25 mouse cellular contexts compared by ENCODE assay signal in the genomic region with DNA sequence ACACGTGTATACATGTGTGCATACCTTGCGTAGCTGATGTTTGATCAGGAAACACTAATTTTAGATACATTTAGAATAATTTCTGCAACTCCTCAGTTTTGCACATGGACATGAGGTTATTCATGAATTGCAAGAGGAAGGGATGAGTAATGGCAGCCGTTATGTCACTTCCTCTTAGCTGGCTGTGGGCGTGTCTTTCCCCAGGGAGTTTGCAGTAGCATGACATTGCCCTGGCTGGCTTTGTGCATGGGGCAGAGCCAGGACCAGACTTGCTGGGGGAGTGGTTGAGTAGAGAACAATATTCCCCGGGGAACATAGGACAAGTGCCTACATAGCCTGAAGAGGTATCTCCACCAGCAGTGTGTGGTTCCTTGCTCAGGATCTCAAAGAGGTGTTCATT.
DNase-seq lines count a peak whose midpoint lies in the region; ATAC-seq and TF ChIP-seq lines count a peak whose summit lies in the region.
"Had no signal": no experiment of that assay in that cellular context is flagged by ENCODE, and none has a peak within 500 bp of the region (broad histone marks: within the 10 kb centered on the region; RNA-seq: fewer than 3 reads in every experiment).

No protein-coding gene starts in this region.

- H3K4me1 ChIP-seq in MEL (ENCODE audit: control insufficient read depth in 1 of 2, insufficient read depth in 2 of 2, low read length in 2 of 2): no peaks in the 10 kb centered on the region
- H3K4me1 ChIP-seq in bone marrow macrophage, adult 2 months (ENCODE audit: control insufficient read depth, insufficient read depth, low read length): peaks cover 12% of the 10 kb centered on the region
- H3K4me1 ChIP-seq in intestine, embryonic 15.5 days (replicated peaks): no peaks in the 10 kb centered on the region
- H3K4me1 ChIP-seq: heart, embryonic 13.5 days; hindbrain, embryonic 15.5 days had no signal

- DNase-seq in 3T3-L1 (ENCODE audit: low read depth, low spot score) (peak; percentile 12), MEL (ENCODE audit: low read depth, low spot score) (peak; percentile 6)
- no peak for DNase-seq in Muller cell, postnatal 12 days (ENCODE audit: inconsistent ontology term)
- DNase-seq: adrenal gland, adult 8-10 months; adrenal gland, postnatal 25 days; B cell, adult 2 months; cerebellum, adult 11 months; cerebellum, adult 2 months; cerebellum, adult 9-11 months; cerebellum, postnatal 36 days; forebrain, postnatal 0 days; gastrocnemius, adult 2 months; gastrocnemius, postnatal 14 days; heart, adult 18-20 months; kidney, adult 11 months; kidney, adult 8-10 months had no signal

- H3K27me3 ChIP-seq in MEL (ENCODE audit: control insufficient read depth in 1 of 2, insufficient read depth in 2 of 2, low read length in 2 of 2): no peaks in the 10 kb centered on the region; a peak in 1 of 4 replicates
- no peaks in the 10 kb centered on the region for H3K27me3 ChIP-seq in intestine, embryonic 15.5 days (replicated peaks)
- H3K27me3 ChIP-seq: heart, embryonic 13.5 days; hindbrain, embryonic 12.5 days; hindbrain, embryonic 15.5 days had no signal

- no peak overlapping the region for H3K4me3 ChIP-seq in MEL (ENCODE audit: control insufficient read depth in 1 of 2, insufficient read depth in 1 of 2, low read depth in 2 of 2, low read length in 2 of 2)
- no peak overlapping the region for H3K4me3 ChIP-seq in bone marrow macrophage, adult 2 months (ENCODE audit: insufficient read depth, low read length)
- no peak overlapping the region for H3K4me3 ChIP-seq in intestine, embryonic 15.5 days (replicated peaks)
- H3K4me3 ChIP-seq: gastrocnemius, adult 2 months; heart, embryonic 13.5 days; hindbrain, embryonic 12.5 days; hindbrain, embryonic 15.5 days had no signal

- H3K27ac ChIP-seq in MEL (ENCODE audit: control insufficient read depth, low read depth, low read length): no peak overlapping the region
- peak overlapping the region; percentile 44 for H3K27ac ChIP-seq in bone marrow macrophage, adult 2 months (ENCODE audit: insufficient read depth, low read depth, low read length)
- no peak overlapping the region for H3K27ac ChIP-seq in intestine, embryonic 15.5 days
- H3K27ac ChIP-seq: gastrocnemius, adult 2 months; heart, embryonic 13.5 days; hindbrain, embryonic 12.5 days; hindbrain, embryonic 15.5 days had no signal

- no peaks in the 10 kb centered on the region for H3K9me3 ChIP-seq in MEL (replicated peaks; ENCODE audit: insufficient read depth, low read length)
- no peaks in the 10 kb centered on the region for H3K9me3 ChIP-seq in intestine, embryonic 15.5 days
- H3K9me3 ChIP-seq: hindbrain, embryonic 12.5 days; hindbrain, embryonic 15.5 days had no signal

- H3K4me2 ChIP-seq in intestine, embryonic 15.5 days (replicated peaks): no peak overlapping the region
- H3K4me2 ChIP-seq: heart, embryonic 13.5 days; hindbrain, embryonic 12.5 days; hindbrain, embryonic 15.5 days had no signal

- no peak for TF ChIP-seq EP300 in MEL (IDR thresholded peaks at IDR 0.05; ENCODE audit: low read depth in 1 of 2, low read length in 2 of 2)

- H3K9ac ChIP-seq in MEL (ENCODE audit: control insufficient read depth, low read depth, low read length, poor library complexity, severe bottlenecking): no peak overlapping the region
- H3K9ac ChIP-seq in intestine, embryonic 15.5 days: no peak overlapping the region
- H3K9ac ChIP-seq: forebrain, postnatal 0 days; heart, embryonic 13.5 days; hindbrain, embryonic 12.5 days; hindbrain, embryonic 15.5 days had no signal

- 86% methylated on average over 5 of the region's 5 CpGs for WGBS in intestine, embryonic 15.5 days

- H3K36me3 ChIP-seq in MEL (ENCODE audit: control insufficient read depth in 1 of 2, insufficient read depth in 2 of 2, low read length in 2 of 2): no peaks in the 10 kb centered on the region
- H3K36me3 ChIP-seq in intestine, embryonic 15.5 days: no peaks in the 10 kb centered on the region
- H3K36me3 ChIP-seq: heart, embryonic 13.5 days; hindbrain, embryonic 12.5 days; hindbrain, embryonic 15.5 days had no signal

- TF ChIP-seq RAD21 in MEL (IDR thresholded peaks at IDR 0.05; ENCODE audit: low read depth, low read length): no peak

- ATAC-seq in megakaryocyte progenitor cell, adult 5-6 weeks (replicated peaks; ENCODE audit: poor library complexity): 0 out of 2 replicates have a peak, but pooled peaks have one; percentile 29
- ATAC-seq in erythroid progenitor cell, adult 5-6 weeks (replicated peaks; ENCODE audit: low FRiP score, poor library complexity, severe bottlenecking): no peak
- no peak for ATAC-seq in intestine, embryonic 15.5 days
- ATAC-seq: activated CD4-positive, CD25-positive, alpha-beta regulatory T cell, adult 4 months; forebrain, embryonic 14.5 days; forebrain, postnatal 0 days had no signal

- TF ChIP-seq CTCF in MEL (IDR thresholded peaks at IDR 0.05 in 2 of 3, conservative IDR thresholded peaks at IDR 0.05 in 1 of 3; ENCODE audit: control insufficient read depth in 1 of 3, insufficient read depth in 1 of 3, low read depth in 2 of 3, low read length in 3 of 3, poor library complexity in 1 of 3, severe bottlenecking in 1 of 3): no peak
- no peak for TF ChIP-seq CTCF in bone marrow macrophage, adult 2 months (IDR thresholded peaks at IDR 0.05; ENCODE audit: low read depth, low read length)

- no peaks in the 10 kb centered on the region for H3K79me2 ChIP-seq in MEL (ENCODE audit: control insufficient read depth, insufficient read depth, low read length, poor library complexity)

- no peak for TF ChIP-seq POLR2A in MEL (IDR thresholded peaks at IDR 0.05; ENCODE audit: control insufficient read depth in 1 of 2, insufficient read depth in 1 of 2, low read depth in 1 of 2, low read length in 2 of 2, poor library complexity in 1 of 2)
- TF ChIP-seq POLR2A in bone marrow macrophage, adult 2 months (IDR thresholded peaks at IDR 0.05; ENCODE audit: borderline replicate concordance, low read depth, low read length): no peak

TF ChIP-seq in MEL, 35 proteins besides CTCF, POLR2A, EP300 and RAD21:
- TF ChIP-seq TCF12 (IDR thresholded peaks at IDR 0.05; ENCODE audit: low read depth, low read length) (no peak), HCFC1 (IDR thresholded peaks at IDR 0.05; ENCODE audit: low read depth, low read length) (no peak), NELFE (IDR thresholded peaks at IDR 0.05; ENCODE audit: low read depth, low read length) (no peak), MAZ (IDR thresholded peaks at IDR 0.05; ENCODE audit: low read depth, low read length) (no peak), SIN3A (IDR thresholded peaks at IDR 0.05; ENCODE audit: low read length) (no peak), POLR2AphosphoS2 (IDR thresholded peaks at IDR 0.05; ENCODE audit: low read length) (no peak), MXI1 (IDR thresholded peaks at IDR 0.05; ENCODE audit: low read depth, low read length) (no peak), CHD1 (IDR thresholded peaks at IDR 0.05; ENCODE audit: low read depth, low read length) (no peak), ZC3H11A (IDR thresholded peaks at IDR 0.05; ENCODE audit: low read depth, low read length) (no peak), UBTF (IDR thresholded peaks at IDR 0.05; ENCODE audit: borderline replicate concordance, insufficient read depth, low read depth, low read length) (no peak), USF2 (IDR thresholded peaks at IDR 0.05; ENCODE audit: borderline replicate concordance in 1 of 2, insufficient read depth in 1 of 2, low read depth in 1 of 2, low read length in 2 of 2) (no peak), ZKSCAN1 (IDR thresholded peaks at IDR 0.05; ENCODE audit: low read depth, low read length) (no peak), MAFK (IDR thresholded peaks at IDR 0.05; ENCODE audit: borderline replicate concordance, low read depth, low read length) (no peak), ELF1 (IDR thresholded peaks at IDR 0.05; ENCODE audit: low read depth, low read length) (no peak), USF1 (IDR thresholded peaks at IDR 0.05; ENCODE audit: low read depth, low read length) (no peak), MYC (IDR thresholded peaks at IDR 0.05; ENCODE audit: low read depth, low read length) (no peak), E2F4 (IDR thresholded peaks at IDR 0.05; ENCODE audit: borderline replicate concordance, low read depth, low read length) (no peak), MEF2A (IDR thresholded peaks at IDR 0.05; ENCODE audit: extremely low read depth, insufficient replicate concordance, low read depth, low read length, poor library complexity, severe bottlenecking) (no peak), SMC3 (IDR thresholded peaks at IDR 0.05; ENCODE audit: low read depth, low read length) (no peak), RCOR1 (IDR thresholded peaks at IDR 0.05; ENCODE audit: low read depth, low read length) (no peak)
